Mouse (Mus musculus): ENCODE data around the gene Acp6.

Gene Acp6

GRCm38 (mm10) chr3:97196571-97196970, 38.0 kb downstream of the Acp6 start:
- no peak for DNase-seq (ENCODE audit: low read depth, low spot score)

- DNase-seq (ENCODE audit: low read depth, low spot score): no peak
These were observed 40.7 kb downstream of the Acp6 start for GRCm38 (mm10) chr3:97199261-97199660.

DNA sequence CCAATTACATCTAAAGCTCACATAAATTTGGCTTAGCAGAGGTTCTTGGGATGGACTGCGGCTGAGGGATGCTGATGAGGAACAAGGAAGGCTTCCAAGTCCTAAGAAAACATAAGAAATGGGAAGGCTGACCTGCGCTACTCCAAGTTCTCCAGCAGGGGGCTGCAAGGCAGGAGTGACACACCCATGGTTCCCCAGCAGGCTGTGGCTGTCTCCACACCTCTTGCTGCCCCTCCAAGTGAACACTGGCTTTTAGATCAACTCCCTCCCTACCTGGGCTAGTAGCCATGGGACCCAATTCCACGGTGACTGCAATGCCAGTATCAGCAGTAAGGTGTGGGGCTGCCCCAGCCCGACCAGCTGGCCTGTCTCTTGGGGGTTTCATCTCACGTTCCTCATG, 43.4 kb downstream of the Acp6 start:
- DNase-seq (ENCODE audit: low read depth, low spot score): no peak

DNA sequence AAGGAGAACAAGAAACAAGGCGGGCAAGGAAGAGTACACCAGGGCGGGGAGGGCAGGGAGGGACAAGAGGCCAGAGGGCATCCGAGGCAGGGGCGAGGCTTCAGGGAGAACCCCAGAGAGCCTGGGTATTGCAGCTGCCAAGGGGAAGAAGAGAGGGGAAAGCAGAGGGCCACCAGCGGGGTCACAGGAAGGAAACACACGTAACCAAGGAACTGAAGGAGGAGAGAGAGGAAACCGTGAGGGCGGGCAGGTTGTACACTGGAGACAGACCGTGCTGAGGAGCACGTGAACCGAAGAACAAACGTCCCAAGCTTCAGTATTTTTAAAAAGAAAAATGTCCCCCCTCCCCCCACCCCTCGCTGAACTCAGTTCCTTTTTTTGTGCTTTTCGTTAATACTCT, 45.3 kb downstream of the Acp6 start:
- DNase-seq (ENCODE audit: low read depth, low spot score): no peak

DNA sequence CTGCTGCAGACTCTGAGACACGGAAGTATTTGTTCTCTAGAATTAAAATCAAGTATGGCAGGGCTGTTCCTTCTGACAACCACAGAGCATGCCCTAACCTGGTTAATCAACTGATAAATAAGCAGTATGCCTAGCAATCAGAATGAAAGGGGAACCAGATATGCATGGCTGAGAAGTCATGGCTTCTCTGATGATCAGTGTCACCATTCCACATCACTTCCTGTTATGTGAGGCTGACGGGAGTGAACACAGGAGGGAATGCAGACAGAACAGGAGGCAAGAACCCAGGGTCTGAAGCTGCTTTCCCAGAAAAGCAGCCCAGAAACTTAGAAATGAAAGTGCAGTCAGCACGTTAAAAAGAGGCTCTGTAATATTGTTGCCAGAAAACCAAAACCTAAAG, 47.9 kb downstream of the Acp6 start:
- DNase-seq (ENCODE audit: low read depth, low spot score): no peak

GRCm38 (mm10) chr3:97209351-97209750, 50.8 kb downstream of the Acp6 start:
- no peak for DNase-seq (ENCODE audit: low read depth, low spot score)

DNA sequence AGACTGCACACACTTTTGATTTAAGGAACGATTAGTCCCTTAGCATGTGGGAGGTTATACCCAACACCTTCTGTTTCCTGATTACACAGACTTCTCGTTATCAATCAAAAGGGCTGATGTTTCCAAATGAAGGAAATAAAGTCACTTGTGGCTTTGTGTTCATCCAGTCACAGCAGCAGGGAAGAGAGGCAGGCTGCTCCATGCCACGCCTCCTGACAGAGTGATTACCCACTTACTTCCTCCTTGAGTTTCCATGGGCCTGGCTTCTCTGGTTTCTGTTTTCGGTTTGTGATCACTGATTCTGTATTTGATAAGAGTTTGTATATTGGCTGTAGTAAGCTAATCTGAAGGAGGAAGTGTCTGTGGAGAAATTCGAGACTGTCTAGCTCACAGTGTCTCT, 52.6 kb downstream of the Acp6 start:
- no peak for DNase-seq (ENCODE audit: low read depth, low spot score)

GRCm38 (mm10) chr3:97213871-97214270, 55.3 kb downstream of the Acp6 start:
- DNase-seq (ENCODE audit: low read depth, low spot score): no peak

DNA sequence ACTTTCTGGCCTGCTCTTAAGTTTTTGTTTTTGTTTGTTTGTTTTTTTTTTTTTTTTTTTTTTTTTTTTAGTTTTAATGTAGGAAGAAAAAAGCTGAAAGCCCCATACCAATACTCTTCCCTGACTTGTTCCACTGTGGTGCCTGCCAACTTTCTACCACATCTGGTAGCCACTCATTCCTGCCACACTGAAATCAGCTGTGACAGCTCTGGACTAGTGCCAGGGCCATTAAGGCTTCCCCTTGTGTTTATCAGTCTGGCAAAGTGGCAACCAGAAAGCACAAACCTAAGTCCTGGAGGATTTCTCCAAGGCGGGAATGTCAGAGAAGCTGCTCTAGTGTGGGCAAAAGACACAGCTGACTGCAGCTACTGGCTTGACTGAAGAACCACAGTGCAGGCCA, 55.9 kb downstream of the Acp6 start:
- no peak for DNase-seq (ENCODE audit: low read depth, low spot score)

- no peak for DNase-seq (ENCODE audit: low read depth, low spot score)
These were observed 56.9 kb downstream of the Acp6 start for GRCm38 (mm10) chr3:97215526-97215925.

DNA sequence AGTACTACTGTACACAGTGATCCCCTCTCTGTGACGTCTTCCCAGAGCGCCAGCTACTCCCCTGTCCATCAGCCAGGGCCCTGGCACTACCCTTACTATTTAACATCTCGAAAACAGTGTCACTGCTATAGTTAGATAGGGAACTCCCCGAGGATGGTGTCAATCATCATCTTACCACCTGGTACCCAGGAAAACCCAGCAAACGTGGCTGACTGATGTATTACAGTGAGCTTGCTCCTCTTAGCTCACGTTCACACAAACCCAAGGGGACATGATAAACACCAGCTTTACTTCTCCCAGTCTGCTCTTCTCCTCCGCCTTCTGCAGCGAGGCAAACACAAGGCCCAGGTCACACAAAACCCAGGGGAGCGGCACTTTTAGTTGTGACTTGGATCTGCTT, 64.7 kb downstream of the Acp6 start:
- no peak for DNase-seq (ENCODE audit: low read depth, low spot score)

- no peak for DNase-seq (ENCODE audit: low read depth, low spot score)
These were observed 66.7 kb downstream of the Acp6 start for GRCm38 (mm10) chr3:97225231-97225630.

GRCm38 (mm10) chr3:97226719-97227118, 68.1 kb downstream of the Acp6 start:
- no peak for DNase-seq (ENCODE audit: low read depth, low spot score)

Measured in retina, adult 2 months (tissue).